Mouse (Mus musculus): ENCODE measurements around the gene Dzip3. TPM values are rescaled to one million over a fixed set of nuclear protein-coding genes. Genes with fewer than 3 reads are reported as not detected.

Dzip3 gene
- polyA plus RNA-seq, 2 experiments: 36.4 to 53.0 TPM

DNA sequence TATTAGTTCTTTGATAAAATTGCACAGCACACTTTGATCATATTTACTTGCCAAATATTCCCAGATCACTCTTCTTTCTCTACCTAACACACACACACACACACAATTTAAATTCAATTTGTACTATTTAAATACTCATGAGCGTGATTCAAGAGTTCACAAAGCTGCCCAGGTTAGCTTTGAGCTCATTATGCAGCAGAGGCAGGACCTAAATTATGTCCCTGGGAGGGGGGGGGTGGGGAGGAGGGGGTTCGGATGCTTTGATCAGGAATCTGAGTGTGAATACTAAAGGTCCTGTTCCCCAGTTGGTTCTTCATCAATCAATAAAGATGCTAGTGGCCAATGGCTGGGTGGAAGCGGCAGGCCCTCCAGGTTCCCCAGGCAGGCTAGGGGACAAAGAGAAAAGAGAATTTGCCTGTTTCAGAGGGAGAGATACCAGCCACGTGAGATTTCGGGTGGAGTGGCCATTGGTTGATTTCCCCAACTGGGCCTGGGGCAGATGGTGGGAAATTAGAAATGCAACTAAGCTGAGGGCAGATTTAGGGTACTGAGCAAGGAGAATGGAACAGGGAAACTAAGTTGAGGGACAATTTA lies 8.8 kb downstream of the Dzip3 start:
- Histone ChIP-seq H3K4me3 (replicated peaks; ENCODE audit: low read length) (no peak overlapping the region), H3K27me3 (ENCODE audit: control insufficient read depth, insufficient read depth, low read length) (no peaks in the 10 kb centered on the region), H3K4me1 (ENCODE audit: control insufficient read depth, insufficient read depth, low read length) (no peaks in the 10 kb centered on the region), H3K27ac (replicated peaks; ENCODE audit: low read depth, low read length) (no peak overlapping the region), H3K9ac (ENCODE audit: low read depth, low read length, severe bottlenecking) (no peak overlapping the region), H3K4me2 (replicated peaks; ENCODE audit: low read depth, low read length, severe bottlenecking) (no peak overlapping the region), H3K36me3 (ENCODE audit: control insufficient read depth, insufficient read depth, low read length) (peaks cover 11% of the 10 kb centered on the region), H3K9me3 (ENCODE audit: control insufficient read depth, low read length) (no peaks in the 10 kb centered on the region)
- 39% methylated on average over 5 of the region's 5 CpGs for WGBS
- ATAC-seq (ENCODE audit: low FRiP score, low read depth) (no peak), DNase-seq (ENCODE audit: low spot score) (no peak)
- no peak for TF ChIP-seq POLR2A (IDR thresholded peaks at IDR 0.05; ENCODE audit: borderline replicate concordance, extremely low read depth, insufficient read depth, insufficient read length)

DNA sequence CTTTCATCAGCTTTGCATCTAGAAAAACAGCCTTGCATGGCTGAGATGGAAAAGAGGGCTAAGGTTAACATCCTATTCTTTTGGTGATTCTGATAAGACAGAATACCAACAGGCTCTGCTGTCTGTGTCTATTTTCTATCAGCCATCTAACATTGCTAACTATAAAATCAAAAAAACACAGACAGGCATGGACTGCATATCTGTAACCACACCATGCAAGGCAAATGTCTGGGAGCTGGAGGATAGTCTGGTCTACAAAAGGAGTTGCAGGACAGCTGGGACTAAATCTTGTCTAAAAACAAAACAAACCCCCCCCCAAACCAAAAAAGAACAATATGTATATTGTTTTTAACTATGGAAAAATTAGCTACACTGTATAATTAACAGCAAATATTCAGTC lies 14.0 kb downstream of the Dzip3 start:
- Histone ChIP-seq H3K4me1 (ENCODE audit: control insufficient read depth, insufficient read depth, low read length) (no peaks in the 10 kb centered on the region), H3K9ac (ENCODE audit: low read depth, low read length, severe bottlenecking) (no peak overlapping the region), H3K36me3 (ENCODE audit: control insufficient read depth, insufficient read depth, low read length) (peaks cover 29% of the 10 kb centered on the region), H3K9me3 (ENCODE audit: control insufficient read depth, low read length) (no peaks in the 10 kb centered on the region), H3K4me3 (replicated peaks; ENCODE audit: low read length) (no peak overlapping the region), H3K27me3 (ENCODE audit: control insufficient read depth, insufficient read depth, low read length) (no peaks in the 10 kb centered on the region), H3K27ac (replicated peaks; ENCODE audit: low read depth, low read length) (no peak overlapping the region), H3K4me2 (replicated peaks; ENCODE audit: low read depth, low read length, severe bottlenecking) (no peak overlapping the region)
- no peak for TF ChIP-seq POLR2A (IDR thresholded peaks at IDR 0.05; ENCODE audit: borderline replicate concordance, extremely low read depth, insufficient read depth, insufficient read length)
- no peak for DNase-seq (ENCODE audit: low spot score)
- ATAC-seq (ENCODE audit: low FRiP score, low read depth): no peak

DNA sequence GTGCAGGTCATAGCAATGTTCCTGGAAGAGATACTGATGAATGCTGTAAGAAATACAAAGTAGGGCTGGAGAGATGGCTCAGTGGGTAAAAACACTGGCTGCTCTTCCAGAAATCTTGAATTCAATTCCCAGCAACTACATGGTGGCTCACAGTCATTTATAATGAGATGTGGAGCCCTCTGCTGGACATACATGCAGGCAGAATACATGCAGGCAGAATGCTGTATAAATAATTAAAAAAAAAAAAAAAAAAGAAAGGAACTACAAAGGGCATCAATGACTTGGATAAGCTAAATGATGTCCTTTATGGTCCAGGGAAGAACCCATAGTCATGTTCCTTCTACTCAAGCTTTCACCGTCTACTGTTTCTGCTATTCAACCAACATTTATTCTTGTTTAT lies 20.4 kb downstream of the Dzip3 start:
- peaks cover 32% of the 10 kb centered on the region for H3K36me3 ChIP-seq (ENCODE audit: control insufficient read depth, insufficient read depth, low read length)
- H3K4me1 ChIP-seq (ENCODE audit: control insufficient read depth, insufficient read depth, low read length): no peaks in the 10 kb centered on the region
- WGBS: 97% methylated on average over 1 of the region's 1 CpGs
- H3K9ac ChIP-seq (ENCODE audit: low read depth, low read length, severe bottlenecking): no peak overlapping the region
- no peak overlapping the region for H3K4me2 ChIP-seq (replicated peaks; ENCODE audit: low read depth, low read length, severe bottlenecking)
- no peak overlapping the region for H3K27ac ChIP-seq (replicated peaks; ENCODE audit: low read depth, low read length)
- DNase-seq (ENCODE audit: low spot score): no peak
- H3K4me3 ChIP-seq (replicated peaks; ENCODE audit: low read length): no peak overlapping the region
- TF ChIP-seq POLR2A (IDR thresholded peaks at IDR 0.05; ENCODE audit: borderline replicate concordance, extremely low read depth, insufficient read depth, insufficient read length): no peak
- no peaks in the 10 kb centered on the region for H3K27me3 ChIP-seq (ENCODE audit: control insufficient read depth, insufficient read depth, low read length)
- no peaks in the 10 kb centered on the region for H3K9me3 ChIP-seq (ENCODE audit: control insufficient read depth, low read length)
- no peak for ATAC-seq (ENCODE audit: low FRiP score, low read depth)

DNA sequence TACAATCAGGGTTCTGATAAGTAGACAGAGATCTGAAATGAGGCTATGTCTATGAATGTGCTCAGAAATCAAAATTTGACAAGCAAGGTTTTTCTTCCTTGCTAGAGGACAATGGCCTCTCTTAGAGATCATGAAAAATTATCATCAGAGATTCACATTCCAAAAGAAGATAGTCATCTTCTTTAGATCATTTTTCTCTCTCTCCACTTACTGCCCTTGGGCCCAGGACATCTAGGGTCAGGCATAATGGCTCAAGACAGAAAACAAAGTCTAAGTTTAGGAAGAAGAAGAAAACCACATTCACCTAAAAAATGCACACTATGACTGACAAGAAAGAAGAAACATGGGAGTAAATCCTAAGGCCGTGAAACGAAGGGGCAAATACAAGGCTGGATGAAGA lies 21.0 kb downstream of the Dzip3 start:
- no peak overlapping the region for H3K4me3 ChIP-seq (replicated peaks; ENCODE audit: low read length)
- no peak overlapping the region for H3K9ac ChIP-seq (ENCODE audit: low read depth, low read length, severe bottlenecking)
- no peak overlapping the region for H3K4me2 ChIP-seq (replicated peaks; ENCODE audit: low read depth, low read length, severe bottlenecking)
- no peak for TF ChIP-seq POLR2A (IDR thresholded peaks at IDR 0.05; ENCODE audit: borderline replicate concordance, extremely low read depth, insufficient read depth, insufficient read length)
- 99% methylated on average over 2 of the region's 2 CpGs for WGBS
- peaks cover 27% of the 10 kb centered on the region for H3K36me3 ChIP-seq (ENCODE audit: control insufficient read depth, insufficient read depth, low read length)
- ATAC-seq (ENCODE audit: low FRiP score, low read depth) (no peak), DNase-seq (ENCODE audit: low spot score) (no peak)
- H3K27ac ChIP-seq (replicated peaks; ENCODE audit: low read depth, low read length): no peak overlapping the region
- H3K4me1 ChIP-seq (ENCODE audit: control insufficient read depth, insufficient read depth, low read length): no peaks in the 10 kb centered on the region
- no peaks in the 10 kb centered on the region for H3K27me3 ChIP-seq (ENCODE audit: control insufficient read depth, insufficient read depth, low read length)
- H3K9me3 ChIP-seq (ENCODE audit: control insufficient read depth, low read length): no peaks in the 10 kb centered on the region

DNA sequence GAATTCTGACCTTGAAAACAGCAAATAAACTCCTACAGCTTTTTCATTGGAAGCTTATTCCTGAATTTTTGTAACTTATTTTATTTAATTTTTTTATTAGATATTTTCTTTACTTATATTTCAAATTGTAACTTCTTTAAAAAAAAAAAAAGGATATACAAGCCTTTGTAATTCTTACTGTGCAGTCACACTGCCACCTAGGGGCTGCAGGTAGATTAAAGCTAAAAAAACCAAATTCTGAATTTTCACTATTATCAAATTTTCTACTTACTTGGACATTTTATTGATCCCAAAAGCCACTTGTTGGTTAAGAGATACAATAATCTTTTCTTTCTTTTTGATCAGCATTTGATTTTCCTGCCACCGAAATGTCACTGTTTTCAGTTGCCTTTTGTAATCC lies 52.2 kb downstream of the Dzip3 start:
- DNase-seq (ENCODE audit: low spot score) (no peak), ATAC-seq (ENCODE audit: low FRiP score, low read depth) (no peak)
- 79% methylated on average over 1 of the region's 1 CpGs for WGBS
- Histone ChIP-seq H3K9me3 (ENCODE audit: control insufficient read depth, low read length) (no peaks in the 10 kb centered on the region), H3K4me3 (replicated peaks; ENCODE audit: low read length) (no peak overlapping the region), H3K36me3 (ENCODE audit: control insufficient read depth, insufficient read depth, low read length) (peaks cover 48% of the 10 kb centered on the region), H3K9ac (ENCODE audit: low read depth, low read length, severe bottlenecking) (no peak overlapping the region), H3K27ac (replicated peaks; ENCODE audit: low read depth, low read length) (no peak overlapping the region), H3K4me1 (ENCODE audit: control insufficient read depth, insufficient read depth, low read length) (no peaks in the 10 kb centered on the region), H3K27me3 (ENCODE audit: control insufficient read depth, insufficient read depth, low read length) (no peaks in the 10 kb centered on the region), H3K4me2 (replicated peaks; ENCODE audit: low read depth, low read length, severe bottlenecking) (no peak overlapping the region)
- no peak for TF ChIP-seq POLR2A (IDR thresholded peaks at IDR 0.05; ENCODE audit: borderline replicate concordance, extremely low read depth, insufficient read depth, insufficient read length)

DNA sequence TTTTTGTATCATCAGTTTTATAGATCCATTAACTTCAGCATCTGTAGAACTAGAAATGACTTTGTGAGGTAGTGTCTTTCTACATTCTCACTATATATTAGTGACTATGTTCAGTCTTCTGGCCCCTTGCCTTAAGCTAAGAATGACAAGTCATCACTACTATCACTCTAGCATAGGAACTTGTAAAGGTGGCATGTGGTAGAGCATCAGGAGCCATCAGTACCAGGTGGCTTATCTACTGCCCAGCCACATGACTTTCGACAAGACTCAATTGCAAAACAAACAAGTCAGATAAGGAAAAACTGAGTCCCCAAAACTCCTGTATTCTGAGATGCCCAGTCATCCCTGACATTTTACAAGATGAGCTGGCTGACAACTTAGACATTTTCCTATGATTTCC lies 70.2 kb downstream of the Dzip3 start:
- DNase-seq (ENCODE audit: low spot score) (no peak), ATAC-seq (ENCODE audit: low FRiP score, low read depth) (no peak)
- no peak overlapping the region for H3K4me2 ChIP-seq (replicated peaks; ENCODE audit: low read depth, low read length, severe bottlenecking)
- TF ChIP-seq POLR2A (IDR thresholded peaks at IDR 0.05; ENCODE audit: borderline replicate concordance, extremely low read depth, insufficient read depth, insufficient read length): no peak
- 92% methylated on average over 1 of the region's 1 CpGs for WGBS
- H3K27me3 ChIP-seq (ENCODE audit: control insufficient read depth, insufficient read depth, low read length): no peaks in the 10 kb centered on the region
- H3K27ac ChIP-seq (replicated peaks; ENCODE audit: low read depth, low read length): no peak overlapping the region
- H3K9me3 ChIP-seq (ENCODE audit: control insufficient read depth, low read length): no peaks in the 10 kb centered on the region
- no peak overlapping the region for H3K4me3 ChIP-seq (replicated peaks; ENCODE audit: low read length)
- no peak overlapping the region for H3K9ac ChIP-seq (ENCODE audit: low read depth, low read length, severe bottlenecking)
- H3K36me3 ChIP-seq (ENCODE audit: control insufficient read depth, insufficient read depth, low read length): peaks cover 44% of the 10 kb centered on the region
- no peaks in the 10 kb centered on the region for H3K4me1 ChIP-seq (ENCODE audit: control insufficient read depth, insufficient read depth, low read length)
